Mouse (Mus musculus): ENCODE data around the gene Exoc2. TPM values are rescaled to one million over a fixed set of nuclear protein-coding genes. Genes with fewer than 3 reads are reported as not detected.

Exoc2 gene
- polyA plus RNA-seq, 1 experiment from 2014 or later = 55.8 TPM

Other genes with a start within 250 kb of the Exoc2 start
- gene Irf4, start 224.9 kb downstream of the Exoc2 start, polyA plus RNA-seq (2015; fragmentation: Nextera tagmentation; extraction: Ambion mirVana) = 0.06 and 0.23 TPM in 2 replicates
- gene Hus1b, start 26.3 kb downstream of the Exoc2 start, polyA plus RNA-seq (2015; fragmentation: Nextera tagmentation; extraction: Ambion mirVana) = not detected in 2 replicates
- gene Gm5447, start 111 bp upstream of the Exoc2 start, polyA plus RNA-seq (2015; fragmentation: Nextera tagmentation; extraction: Ambion mirVana) = 0.09 TPM in 1 of 2 replicates, not detected in the other

Data from forebrain, embryonic 15.5 days (tissue).